Mouse (Mus musculus) megakaryocyte, embryonic 14.5 days (primary cell): ENCODE data around the gene Sds.

Experiments used
- FLI1 ChIP-seq: IDR thresholded peaks from 2 replicates; pipeline ENCODE4 v1.6.1; 2012; ENCODE audit warnings: low read length, inconsistent platforms, mixed read lengths
- GATA1 ChIP-seq: IDR thresholded peaks from 3 replicates; pipeline ENCODE4 v1.6.1; 2012; ENCODE audit warnings: mixed read lengths, low read length, inconsistent platforms, borderline replicate concordance

GRCm38 (mm10) chr5:120531631-120532030 is 55.3 kb downstream of the Sds start:
- TF ChIP-seq GATA1 (no peak), FLI1 (no peak)
